In the genomic region with DNA sequence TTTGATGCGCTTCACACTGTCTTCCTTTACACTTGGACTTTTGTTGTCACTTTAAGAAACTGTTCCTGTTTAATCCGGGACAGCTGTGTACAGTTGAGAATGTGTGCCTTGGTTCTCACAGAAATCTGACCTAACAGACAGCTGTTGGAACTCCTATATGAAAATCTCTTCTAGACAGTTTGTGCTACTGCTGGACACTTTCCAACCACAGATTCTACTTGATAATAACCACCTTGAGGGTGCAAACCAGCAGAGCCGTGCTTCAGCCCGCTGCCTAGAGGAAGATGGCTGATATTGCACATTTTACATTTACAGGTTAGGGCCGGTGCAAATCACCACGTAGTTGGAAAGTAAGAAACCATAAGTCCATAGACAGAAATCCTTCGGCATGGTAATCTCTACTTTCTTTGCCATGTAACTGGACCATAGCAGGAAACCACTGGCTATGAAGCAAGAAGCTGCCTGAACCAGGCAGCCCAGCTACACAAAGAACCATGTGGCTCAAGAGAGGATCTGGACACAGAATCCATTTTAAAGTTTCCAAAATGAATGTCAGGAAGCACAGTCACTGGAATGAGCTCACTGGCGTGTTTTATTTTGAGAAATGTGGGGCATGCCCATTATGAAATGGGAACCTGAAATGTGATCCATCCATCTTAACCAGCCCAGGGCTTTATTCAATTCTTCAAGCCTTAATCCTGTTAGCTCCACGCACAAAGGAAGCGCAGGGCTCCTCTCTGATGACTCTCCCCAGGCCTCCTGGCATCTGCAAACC, we compare ENCODE assay signal across 8 mouse cellular contexts.
A peak's percentile ranks its signal among the peaks of the same experiment; 100 is the strongest.
DNase-seq lines count a peak whose midpoint lies in the region; TF ChIP-seq lines count a peak whose summit lies in the region.

No protein-coding gene starts in this region.

- no peak for DNase-seq in gastrocnemius, adult 2 months
- DNase-seq in gastrocnemius, postnatal 36 days, result no peak
- peak; percentile 16 for DNase-seq in CD4-positive helper T cell, adult 2 months (ENCODE audit: low read depth, low spot score)
- DNase-seq in forelimb bud, embryonic 11.5 days (ENCODE audit: low read depth, low spot score), result peak; percentile 33
- peak; percentile 14 for DNase-seq in lung, postnatal 36 days
- DNase-seq in ovary, postnatal 10 days (ENCODE audit: low spot score), result no peak
- DNase-seq in left cerebral cortex, adult 11 months (ENCODE audit: low spot score), result no peak
- no peak for DNase-seq in T-cell, adult 2 months (ENCODE audit: low spot score)

- peak overlapping the region; percentile 33; the same call in 1 of the 2 replicates for H3K4me3 ChIP-seq in gastrocnemius, adult 2 months

- TF ChIP-seq CTCF in gastrocnemius, adult 2 months (IDR thresholded peaks at IDR 0.05), result no peak

- intact Hi-C loops in gastrocnemius, adult 2 months (cut with DNase I), result no loop called here
- intact Hi-C loops in gastrocnemius, postnatal 36 days (cut with DNase I), result loop anchor here (5.0 kb wide), 1 partner anchor 215 kb away; no protein-coding TSS in a partner anchor

- H3K27ac ChIP-seq in gastrocnemius, adult 2 months, result peak overlapping the region; percentile 84

Comparison
In these comparisons a context has a peak if more than half of its experiments do, and no peak if none do; other contexts are left out.
1. DNase-seq: peak in CD4-positive helper T cell, adult 2 months (single experiment), forelimb bud, embryonic 11.5 days (single experiment) and lung, postnatal 36 days (single experiment); none in gastrocnemius, adult 2 months (single experiment), gastrocnemius, postnatal 36 days (0 of 2), ovary, postnatal 10 days (single experiment), left cerebral cortex, adult 11 months (single experiment) and T-cell, adult 2 months (single experiment).